Mouse (Mus musculus): Measurements from ENCODE around the gene Rab40c.

Gene Rab40c

GRCm38 (mm10) chr17:25900193-25900592 is 19.3 kb downstream of the Rab40c start:
- DNase-seq (ENCODE audit: low read depth): no peak

GRCm38 (mm10) chr17:25895891-25896290 is 23.6 kb downstream of the Rab40c start:
- DNase-seq (ENCODE audit: low read depth): no peak

GRCm38 (mm10) chr17:25895415-25895814 is 24.1 kb downstream of the Rab40c start:
- peak; percentile 43 for DNase-seq (ENCODE audit: low read depth)

DNA sequence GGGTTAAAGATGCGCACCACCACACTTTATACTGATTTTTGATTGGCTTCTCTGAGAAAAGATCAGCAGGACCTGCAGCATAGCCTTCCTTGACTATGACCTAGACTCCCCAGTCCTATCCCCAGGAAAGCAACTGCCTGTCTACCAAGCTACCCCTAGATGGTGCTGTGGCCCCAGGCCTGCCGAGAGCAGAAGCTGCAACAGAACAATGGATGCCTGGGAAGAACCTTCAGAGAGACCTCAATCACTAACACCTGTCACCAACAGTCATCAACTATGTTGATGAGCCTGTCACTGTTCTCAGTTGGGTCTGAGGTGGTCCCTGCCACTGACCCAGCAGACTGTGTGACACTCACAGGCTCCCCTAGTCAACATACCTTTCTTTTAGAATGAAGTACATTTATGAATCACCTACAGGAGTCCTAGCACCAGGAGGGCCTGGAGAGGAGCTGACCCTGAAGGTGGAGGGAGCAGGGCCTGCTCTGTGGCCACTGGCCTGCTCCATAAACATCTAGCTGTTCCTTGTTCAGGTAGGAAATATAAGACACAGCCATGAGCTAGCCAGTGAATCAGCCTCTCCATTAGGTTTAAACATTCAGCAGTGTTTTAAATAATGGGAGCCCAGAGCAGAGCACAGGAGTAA is 25.4 kb downstream of the Rab40c start:
- DNase-seq (ENCODE audit: low read depth): peak; percentile 85

GRCm38 (mm10) chr17:25888837-25889236 is 30.7 kb downstream of the Rab40c start:
- DNase-seq (ENCODE audit: low read depth): no peak

GRCm38 (mm10) chr17:25887467-25887866 is 32.1 kb downstream of the Rab40c start:
- DNase-seq (ENCODE audit: low read depth): no peak

DNA sequence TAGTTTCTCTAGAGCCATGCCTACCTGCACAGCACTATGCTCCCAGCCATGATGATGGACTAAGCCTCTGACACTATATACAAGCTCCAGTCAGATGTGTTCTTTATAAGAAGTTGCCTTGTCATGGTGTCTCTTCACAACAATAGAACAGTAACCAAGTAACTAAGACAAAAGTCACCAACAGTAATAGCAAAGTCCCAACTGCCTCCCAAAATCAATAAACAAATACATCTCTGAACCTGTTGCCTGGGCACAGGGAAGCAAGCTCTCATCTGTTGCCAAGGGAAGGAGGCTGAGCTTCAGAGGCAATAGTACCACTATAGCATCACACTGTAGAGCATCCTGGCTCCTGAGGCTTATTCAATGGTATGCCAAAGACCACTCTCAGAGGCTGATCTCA is 32.7 kb downstream of the Rab40c start:
- no peak for DNase-seq (ENCODE audit: low read depth)

GRCm38 (mm10) chr17:25885636-25886035 is 33.9 kb downstream of the Rab40c start:
- DNase-seq (ENCODE audit: low read depth): peak; percentile 58

DNA sequence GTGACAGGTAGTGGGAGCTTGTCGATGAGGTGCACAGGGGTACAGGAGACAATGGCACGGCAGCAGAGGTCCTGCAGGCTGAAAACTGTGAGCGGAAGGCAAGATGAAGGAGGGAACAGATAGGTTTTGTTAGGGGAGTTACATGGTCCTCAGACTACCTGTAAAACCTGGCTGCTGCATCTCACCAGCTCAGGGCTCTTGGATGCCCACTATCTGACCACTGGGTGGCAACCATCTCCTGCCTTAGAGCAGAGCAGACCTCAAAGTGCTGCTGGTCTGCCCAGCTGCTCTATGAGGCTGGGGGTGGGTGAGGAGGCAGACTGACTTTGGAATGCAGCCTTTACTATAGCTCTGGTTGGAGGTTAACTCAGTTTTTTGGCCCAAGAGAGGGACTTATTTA is 35.7 kb downstream of the Rab40c start:
- DNase-seq (ENCODE audit: low read depth): no peak

- DNase-seq (ENCODE audit: low read depth): no peak
Measured at GRCm38 (mm10) chr17:25883268-25883667, 36.3 kb downstream of the Rab40c start.

DNA sequence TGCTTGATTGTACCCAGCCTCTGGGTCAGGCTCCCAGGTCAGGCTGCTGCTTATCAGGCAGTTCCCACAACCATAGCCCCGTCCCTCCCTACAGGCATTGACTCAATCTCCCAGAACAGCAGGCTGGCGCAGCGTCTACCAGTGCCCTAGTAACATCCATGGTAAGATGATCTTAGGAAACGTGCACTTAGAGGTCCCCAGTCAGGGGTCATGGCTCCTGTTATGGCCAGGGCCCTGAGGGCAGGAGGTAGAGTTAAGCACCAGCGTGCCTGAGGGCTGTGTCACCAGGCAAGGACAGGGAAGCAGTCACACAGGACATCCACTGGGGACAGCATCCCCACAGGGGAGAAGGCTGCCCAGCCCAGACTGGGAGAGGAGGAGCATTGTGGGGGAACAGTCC is 37.2 kb downstream of the Rab40c start:
- no peak for DNase-seq (ENCODE audit: low read depth)

DNA sequence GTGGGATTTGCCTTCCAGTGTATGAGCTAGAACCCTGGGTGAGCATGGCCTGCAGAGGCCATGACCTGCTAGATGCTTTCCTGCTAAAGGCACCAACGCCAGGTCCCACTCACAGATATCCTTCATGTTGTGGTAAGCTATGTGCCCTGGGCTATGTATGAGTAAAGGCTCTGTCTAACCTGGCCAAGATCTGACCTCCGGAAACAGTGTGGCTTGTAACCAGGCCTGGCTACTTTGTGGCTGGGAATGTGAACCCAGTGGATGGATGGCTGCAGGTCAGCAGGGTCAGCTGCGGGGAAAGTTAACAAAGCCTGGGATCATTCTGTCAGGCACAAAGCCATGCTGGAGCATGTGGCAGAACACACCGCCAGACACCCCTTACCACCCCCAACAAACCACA is 37.8 kb downstream of the Rab40c start:
- DNase-seq (ENCODE audit: low read depth): no peak

DNA sequence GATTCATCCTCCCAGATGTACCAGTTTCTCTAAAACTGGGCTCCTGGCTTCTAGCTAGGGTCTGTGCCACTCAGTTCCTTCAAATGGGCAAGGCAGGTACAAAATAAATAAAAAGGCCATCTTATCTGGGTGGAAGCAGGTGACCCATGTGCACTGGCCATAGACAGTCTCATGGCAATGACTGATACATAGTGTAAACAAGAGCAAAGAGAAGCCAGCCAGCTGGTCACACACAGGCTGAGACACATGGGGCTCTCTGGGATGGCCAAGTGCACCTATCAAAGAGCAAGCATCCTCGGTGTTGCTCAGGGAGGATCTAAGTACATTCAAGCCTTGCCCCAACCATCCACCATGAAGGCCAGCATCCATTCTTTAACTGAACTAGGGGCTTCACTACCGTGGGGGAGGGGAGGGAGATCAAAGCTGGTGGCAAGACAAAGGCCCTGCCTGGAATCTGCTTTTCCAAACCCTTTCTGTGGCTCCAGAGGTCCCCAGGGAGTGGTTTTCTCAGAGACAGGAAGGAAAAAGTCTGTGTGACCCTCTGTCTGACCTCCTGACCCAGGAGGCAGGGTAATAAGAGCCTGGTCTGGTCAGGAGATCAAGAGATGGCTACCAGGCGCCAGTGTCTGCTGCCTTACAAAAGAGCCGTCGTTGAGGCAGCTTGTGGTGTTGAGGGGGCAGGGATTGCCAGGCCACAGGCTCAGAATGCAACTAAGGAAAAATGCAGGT is 38.5 kb downstream of the Rab40c start:
- DNase-seq (ENCODE audit: low read depth): no peak

GRCm38 (mm10) chr17:25880196-25880910 is 39.2 kb downstream of the Rab40c start, which contains the start of gene Wfikkn1:
TSS of gene Wfikkn1 (minus strand) at chr17:25880858.
- DNase-seq (ENCODE audit: low read depth): no peak

DNA sequence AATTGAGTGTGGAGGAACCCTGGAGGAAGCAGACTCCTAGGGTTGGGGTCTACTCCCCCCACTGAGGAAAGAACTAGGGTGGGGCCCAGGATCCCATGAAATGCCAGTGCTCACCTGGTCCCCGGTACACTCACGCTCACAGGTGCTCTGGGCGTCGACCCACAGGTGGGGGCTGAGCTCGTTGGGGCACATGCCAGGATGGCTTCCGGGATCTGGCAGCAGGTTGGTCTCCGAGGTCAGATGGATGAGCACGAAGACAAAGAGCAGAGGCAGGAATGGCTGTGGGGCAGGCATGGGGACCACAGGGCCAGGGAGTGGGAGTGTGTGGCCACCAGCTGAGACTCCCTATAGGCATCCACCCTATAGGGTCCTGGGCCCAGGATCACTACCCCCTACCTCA is 39.8 kb downstream of the Rab40c start:
- no peak for DNase-seq (ENCODE audit: low read depth)

- DNase-seq (ENCODE audit: low read depth): peak; percentile 61
Measured at GRCm38 (mm10) chr17:25879261-25879660, 40.3 kb downstream of the Rab40c start.

DNA sequence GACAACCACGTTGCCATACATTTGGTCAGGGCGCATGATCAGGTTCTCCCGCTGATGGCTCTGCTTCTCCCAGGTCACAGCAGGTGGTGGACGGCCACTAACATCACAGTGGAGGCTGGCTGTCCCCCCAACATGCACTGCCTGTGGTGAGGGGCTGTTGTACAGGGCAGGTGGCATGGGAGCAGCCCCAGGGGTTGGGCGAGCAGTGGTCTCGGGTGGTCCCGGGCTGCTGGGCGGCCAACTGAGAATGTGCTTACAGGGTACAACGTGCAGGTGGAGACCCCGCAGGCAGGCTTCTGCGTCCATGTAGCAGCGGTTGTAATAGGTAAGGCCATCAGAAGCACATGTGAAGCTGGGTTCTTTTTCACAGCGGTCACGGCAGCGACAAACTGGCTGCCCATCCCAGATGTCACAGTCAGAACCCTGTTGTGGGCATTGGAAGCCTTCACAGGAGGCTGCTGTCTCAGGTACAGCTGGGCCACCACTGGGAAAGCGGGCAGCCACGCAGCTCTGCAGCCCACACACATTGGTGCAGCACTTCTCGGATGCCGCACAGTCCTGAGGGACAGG is 40.8 kb downstream of the Rab40c start:
- no peak for DNase-seq (ENCODE audit: low read depth)

- no peak for DNase-seq (ENCODE audit: low read depth)
Measured at GRCm38 (mm10) chr17:25877741-25878610, 41.6 kb downstream of the Rab40c start.

DNA sequence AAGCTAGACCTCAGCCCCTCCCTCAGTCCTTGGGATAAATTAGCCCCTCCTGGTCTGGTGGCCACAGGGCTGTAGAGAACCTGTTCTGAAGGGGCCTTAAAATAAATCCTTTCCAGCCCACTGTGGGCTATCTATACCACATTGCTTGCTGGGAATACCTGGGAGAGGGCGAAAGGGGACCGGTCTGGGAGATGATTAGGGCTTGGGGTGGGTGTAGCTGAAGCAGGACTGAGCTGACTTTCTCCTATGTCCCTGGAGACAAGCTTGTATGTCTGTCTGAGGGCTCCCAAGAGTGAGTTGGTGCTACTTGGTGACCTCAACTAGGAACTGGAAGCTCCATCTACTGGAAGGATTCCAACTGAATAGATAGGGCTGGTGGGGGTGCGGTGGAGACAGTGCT is 42.5 kb downstream of the Rab40c start:
- no peak for DNase-seq (ENCODE audit: low read depth)

- no peak for DNase-seq (ENCODE audit: low read depth)
Measured at GRCm38 (mm10) chr17:25876347-25876915, 43.1 kb downstream of the Rab40c start.
